Mouse (Mus musculus) ES-E14 (cell line): ENCODE results near the gene Cd9. TPM values are rescaled to one million over a fixed set of nuclear protein-coding genes. Genes with fewer than 3 reads are reported as not detected.

Experiments
- DNase-seq: peaks from one replicate; pipeline ENCODE4 v3.0.0-alpha.2; 2013; ENCODE audit warnings: low read depth, low spot score
- H3K27ac ChIP-seq: 2 replicates; pipeline ENCODE4 v1.5.1; 2012; ENCODE audit warnings: low read depth, mild to moderate bottlenecking, low read length, moderate library complexity, mixed read lengths; ENCODE audit not compliant: poor library complexity, insufficient read depth, severe bottlenecking
- H3K36me3 ChIP-seq: 2 replicates; pipeline ENCODE4 v1.6.1; 2012; ENCODE audit warnings: mild to moderate bottlenecking, low read length, moderate library complexity, mixed read lengths; ENCODE audit not compliant: control insufficient read depth, poor library complexity, insufficient read depth, severe bottlenecking
- H3K4me1 ChIP-seq, 2 experiments: fragments of 150-350 bp in 1 of 2; sonication (generic) in 1 of 2; 2 replicates each; pipeline ENCODE4 v1.6.1; 2012; ENCODE audit warnings: low read length in 2 of 2, mild to moderate bottlenecking in 1 of 2, mixed read lengths in 1 of 2; ENCODE audit not compliant: control insufficient read depth in 2 of 2, insufficient read depth in 2 of 2, poor library complexity in 1 of 2
- H3K4me3 ChIP-seq, 2 experiments: fragments of 150-350 bp in 1 of 2; sonication (generic) in 1 of 2; 2 replicates each; pipeline ENCODE4 v1.5.1; 2012; ENCODE audit warnings: low read length in 2 of 2, low read depth in 1 of 2, mild to moderate bottlenecking in 1 of 2, mixed read lengths in 1 of 2; ENCODE audit not compliant: insufficient read depth in 1 of 2, poor library complexity in 1 of 2, severe bottlenecking in 1 of 2
- H3K9ac ChIP-seq: 2 replicates; pipeline ENCODE4 v1.6.1; 2012; ENCODE audit warnings: low read depth, mild to moderate bottlenecking, low read length, mixed read lengths; ENCODE audit not compliant: poor library complexity, insufficient read depth, severe bottlenecking
- H3K9me3 ChIP-seq: fragments of 150-350 bp; sonication (generic); 2 replicates; pipeline ENCODE4 v1.6.1; 2012; ENCODE audit warnings: low read depth, mild to moderate bottlenecking, low read length; ENCODE audit not compliant: control insufficient read depth, insufficient read depth
- CHD2 ChIP-seq: IDR thresholded peaks from 2 replicates; pipeline ENCODE4 v1.6.1; 2014; ENCODE audit warnings: mild to moderate bottlenecking, low read depth, low read length, inconsistent platforms
- HCFC1 ChIP-seq: IDR thresholded peaks from 2 replicates; pipeline ENCODE4 v1.6.1; 2012; ENCODE audit warnings: low read length, inconsistent platforms, borderline replicate concordance; ENCODE audit not compliant: insufficient read depth
- MAFK ChIP-seq: IDR thresholded peaks from 2 replicates; pipeline ENCODE4 v1.6.1; 2014; ENCODE audit warnings: mild to moderate bottlenecking, low read depth, low read length, inconsistent platforms; ENCODE audit not compliant: insufficient read depth
- ZC3H11A ChIP-seq: IDR thresholded peaks from 2 replicates; pipeline ENCODE4 v1.6.1; 2012; ENCODE audit warnings: low read depth, mild to moderate bottlenecking, inconsistent platforms, low read length, borderline replicate concordance
- ZNF384 ChIP-seq: IDR thresholded peaks from 2 replicates; pipeline ENCODE4 v1.6.1; 2012; ENCODE audit warnings: low read depth, low read length, inconsistent platforms
- in situ Hi-C, 2 experiments: fragments of 600-800 bp; cut with MboI; formaldehyde crosslinking; loops; one replicate each; pipeline ENCODE4 v1.15.1; 2025; ENCODE audit warnings: low sequenced_read_pairs in 2 of 2, inconsistent platforms in 1 of 2; ENCODE audit not compliant: unreplicated experiment in 2 of 2
- total RNA-seq: library from RNA; depleted of rRNA; stranded (reverse); fragments of 300-350 nt; gene quantifications from 2 replicates; pipeline ENCODE4 v1.2.3, GENCODE M21; 2012

Gene Cd9
- total RNA-seq, 1 experiment: 228 TPM

DNA sequence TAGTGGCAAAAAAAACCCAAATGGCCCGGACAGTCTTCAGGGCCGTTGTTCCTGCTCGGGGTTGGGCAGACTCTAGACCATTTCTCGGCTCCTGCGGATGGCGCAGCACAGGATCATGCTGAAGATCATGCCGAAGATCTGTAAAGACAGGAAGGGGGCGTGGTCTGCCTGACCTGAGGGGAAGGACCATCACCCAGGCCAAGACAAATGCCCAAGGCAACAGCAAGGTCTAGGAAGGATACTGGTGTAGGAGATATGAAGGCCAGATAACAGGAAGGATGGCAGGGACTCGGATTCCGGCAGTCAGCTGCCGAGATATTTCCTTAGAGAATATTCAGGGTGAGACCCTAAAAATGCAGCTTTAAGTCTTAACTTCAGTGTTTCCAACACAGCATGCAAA lies 34.0 kb downstream of the Cd9 start:
- no peak overlapping the region for H3K4me3 ChIP-seq
- TF ChIP-seq MAFK (no peak), ZNF384 (no peak), HCFC1 (no peak), ZC3H11A (no peak), CHD2 (no peak)

DNA sequence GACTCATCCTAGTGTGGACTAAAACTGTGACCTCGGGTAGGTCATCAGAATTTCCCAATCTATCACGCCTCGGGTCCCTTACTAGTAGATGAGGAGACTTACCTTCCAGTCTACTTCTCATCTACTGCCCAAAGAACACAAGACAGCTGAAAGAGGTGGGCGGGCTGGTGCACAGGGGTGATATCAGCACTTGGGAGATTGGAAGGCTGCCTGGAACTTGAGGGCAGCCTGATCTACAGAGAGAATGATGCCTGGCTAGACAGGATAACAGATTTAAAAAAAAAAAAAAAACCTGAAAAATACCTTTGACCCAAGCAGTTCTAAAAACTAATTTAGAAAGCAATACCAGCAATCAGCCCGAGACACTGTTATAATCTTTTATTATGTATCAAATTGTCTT lies 34.7 kb downstream of the Cd9 start:
- Histone ChIP-seq H3K36me3 (peaks cover 53% of the 10 kb centered on the region), H3K4me3 (no peak overlapping the region), H3K4me1 (peaks cover 7 to 16% of the 10 kb centered on the region in 2 experiments), H3K9ac (no peak overlapping the region), H3K9me3 (no peaks in the 10 kb centered on the region), H3K27ac (no peak overlapping the region)
- in situ Hi-C loops: no loop called here
- TF ChIP-seq MAFK (no peak), CHD2 (no peak), HCFC1 (no peak), ZC3H11A (no peak), ZNF384 (no peak)
- no peak for DNase-seq

More for the DNA sequence above, 34.0 kb downstream of the Cd9 start:
- Histone ChIP-seq H3K9ac (no peak overlapping the region), H3K36me3 (peaks cover 53% of the 10 kb centered on the region), H3K27ac (no peak overlapping the region), H3K4me1 (peaks cover 7 to 13% of the 10 kb centered on the region in 2 experiments), H3K9me3 (no peaks in the 10 kb centered on the region)
- in situ Hi-C loops: no loop called here
- no peak for DNase-seq

DNA sequence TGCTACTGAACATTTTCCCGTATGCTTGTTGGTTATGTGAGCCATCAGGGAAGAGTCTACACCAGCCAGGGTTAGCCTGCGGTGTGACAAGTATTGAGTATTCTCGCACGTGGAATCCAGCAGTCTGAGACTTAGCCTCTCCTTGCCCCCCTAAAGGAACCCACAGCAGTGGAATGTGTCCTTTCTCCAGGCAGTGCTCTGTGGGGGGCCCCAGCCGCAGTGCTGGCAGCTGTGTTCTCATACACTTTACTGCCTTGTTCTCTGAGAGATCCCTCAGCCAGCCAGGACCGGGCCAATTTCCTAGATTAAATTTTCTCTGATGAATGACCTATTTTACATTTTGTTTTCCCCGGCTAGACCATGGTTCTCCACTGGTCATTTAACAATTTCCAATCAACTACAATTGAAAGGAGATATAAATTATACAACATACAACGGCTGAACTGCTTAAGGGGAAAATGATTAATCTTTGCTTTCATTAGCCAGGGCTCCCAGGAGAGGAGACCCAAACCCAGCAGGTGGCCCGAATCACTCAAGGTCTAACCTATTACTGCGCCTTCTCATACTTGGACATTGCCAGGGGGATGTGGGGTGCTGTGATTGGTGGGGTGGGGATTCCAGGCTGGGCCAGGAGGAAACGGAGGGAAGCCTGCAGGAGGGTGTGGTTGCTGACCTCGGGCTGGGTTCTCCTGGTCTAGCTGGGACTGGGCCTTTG lies 38.6 kb downstream of the Cd9 start:
- Histone ChIP-seq H3K4me3 (no peak overlapping the region), H3K9ac (no peak overlapping the region), H3K36me3 (peaks cover 24% of the 10 kb centered on the region), H3K27ac (no peak overlapping the region), H3K9me3 (no peaks in the 10 kb centered on the region), H3K4me1 (peaks cover 10 to 20% of the 10 kb centered on the region in 2 experiments)
- TF ChIP-seq ZC3H11A: no peak
- no peak for TF ChIP-seq HCFC1
- no peak for TF ChIP-seq ZNF384
- TF ChIP-seq MAFK: no peak
- no peak for TF ChIP-seq CHD2
- in situ Hi-C loops: no loop called here
- DNase-seq: no peak

DNA sequence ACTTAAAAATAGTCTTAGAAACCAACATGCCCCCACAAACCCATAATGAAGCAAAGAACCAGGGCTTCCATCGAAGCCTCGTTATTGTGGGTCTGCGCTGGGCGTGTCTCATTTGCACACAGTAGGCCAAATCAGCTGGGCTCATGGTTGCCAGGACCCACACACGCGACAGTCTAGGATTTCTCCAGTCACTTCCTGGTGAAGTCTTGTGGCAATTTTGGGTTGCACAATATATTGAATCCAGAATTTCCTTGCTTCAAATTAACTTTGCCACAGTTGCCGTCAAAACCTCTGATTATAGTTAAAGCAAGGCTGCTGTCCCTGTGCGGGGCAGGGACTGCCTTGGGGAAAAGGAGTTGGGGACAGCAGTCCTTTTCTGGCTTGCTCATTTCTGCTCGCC lies 39.9 kb downstream of the Cd9 start:
- no peak for DNase-seq
- Histone ChIP-seq H3K9me3 (no peaks in the 10 kb centered on the region), H3K4me1 (peaks cover 12 to 20% of the 10 kb centered on the region in 2 experiments), H3K36me3 (peaks cover 16% of the 10 kb centered on the region), H3K4me3 (no peak overlapping the region), H3K9ac (no peak overlapping the region), H3K27ac (no peak overlapping the region)
- in situ Hi-C loops: no loop called here
- no peak for TF ChIP-seq MAFK
- TF ChIP-seq HCFC1: no peak
- no peak for TF ChIP-seq ZNF384

DNA sequence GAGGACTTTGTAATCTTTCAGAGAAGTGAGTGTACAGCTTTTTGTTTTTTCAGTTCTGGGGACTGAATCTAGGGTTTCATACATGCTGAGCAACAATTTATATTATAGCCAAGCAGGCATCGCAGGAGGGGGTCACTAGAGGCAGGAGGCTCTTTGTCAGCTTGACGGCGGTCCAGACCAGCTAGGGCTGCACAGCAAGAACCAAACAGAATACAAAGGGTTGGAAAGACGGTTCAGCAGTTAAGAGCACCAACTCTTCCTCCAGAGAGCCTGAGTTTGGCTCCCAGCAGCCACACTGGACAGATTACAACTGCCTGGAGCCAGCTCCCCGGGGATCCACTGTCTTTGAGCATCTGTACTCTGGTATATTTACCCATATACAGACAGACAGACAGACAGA lies 40.3 kb downstream of the Cd9 start:
- TF ChIP-seq ZNF384 (no peak), CHD2 (no peak), HCFC1 (no peak), ZC3H11A (no peak), MAFK (no peak)
- Histone ChIP-seq H3K27ac (no peak overlapping the region; the same call in 1 of the 2 replicates), H3K36me3 (peaks cover 12% of the 10 kb centered on the region), H3K4me1 (peaks cover 15 to 20% of the 10 kb centered on the region in 2 experiments), H3K9me3 (no peaks in the 10 kb centered on the region), H3K4me3 (no peak overlapping the region), H3K9ac (no peak overlapping the region)
- in situ Hi-C loops: no loop called here
- no peak for DNase-seq
